Mouse (Mus musculus) liver, postnatal 0 days (tissue): Measurements from ENCODE around the gene Kpna4.

ENCODE experiments used
- CTCF ChIP-seq: sonication (generic); IDR thresholded peaks from 2 replicates; pipeline ENCODE4 v1.5.1; 2016; ENCODE audit warnings: antibody characterized with exemption, low read depth
- EP300 ChIP-seq: IDR thresholded peaks from 2 replicates; pipeline ENCODE4 v1.6.1; 2016; ENCODE audit warnings: antibody characterized with exemption, low read depth, mild to moderate bottlenecking

GRCm38 (mm10) chr3:69114760-69115159 lies 12.2 kb downstream of the Kpna4 start:
- TF ChIP-seq EP300 = no peak
- no peak for TF ChIP-seq CTCF
